In the genomic region with DNA sequence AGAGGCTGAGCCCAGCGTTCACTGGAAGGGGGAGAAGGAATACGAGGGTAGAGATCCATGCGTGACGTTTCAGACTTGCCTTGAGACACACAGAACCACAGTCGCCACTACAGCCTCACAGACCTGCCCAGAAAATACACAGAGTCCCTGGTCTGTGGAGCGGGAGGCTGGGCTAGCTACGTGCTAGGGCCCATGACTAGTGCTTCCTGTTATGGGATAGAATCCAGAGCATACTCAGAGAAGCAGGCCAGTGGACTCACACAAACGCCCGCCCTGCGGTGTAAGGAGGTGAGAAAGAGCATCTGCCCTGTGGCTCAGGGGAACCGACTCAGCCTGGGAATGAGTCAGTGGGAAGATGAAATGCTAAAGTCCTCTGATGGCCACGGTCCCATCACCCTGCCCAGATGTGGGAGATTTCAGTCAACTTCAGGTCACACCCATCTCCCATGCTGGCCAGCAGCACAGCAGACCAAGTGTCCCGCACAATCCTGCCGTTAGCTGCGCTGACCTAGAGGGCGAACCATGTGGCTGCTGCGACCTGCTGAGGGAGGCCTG, we compare ENCODE assay signal across 20 mouse cellular contexts. TPM values are rescaled to one million over a fixed set of nuclear protein-coding genes. Genes with fewer than 3 reads are reported as not detected.
DNase-seq lines count a peak whose midpoint lies in the region; ATAC-seq lines count a peak whose summit lies in the region.
"Had no signal": no experiment of that assay in that cellular context is flagged by ENCODE, and none has a peak within 500 bp of the region (broad histone marks: within the 10 kb centered on the region; RNA-seq: fewer than 3 reads in every experiment).

No protein-coding gene starts in this region.

- no peak for DNase-seq in heart, postnatal 25 days (ENCODE audit: low spot score)
- peak; percentile 54 for DNase-seq in gastrocnemius, postnatal 14 days
- DNase-seq in left cerebral cortex, postnatal 14 days (ENCODE audit: low spot score in 2 of 2), result no peak
- DNase-seq: adrenal gland, adult 8-10 months; cerebellum, postnatal 14 days; embryo, embryonic 11 days; kidney, adult 9 months had no signal

- no peak overlapping the region for H3K9ac ChIP-seq in heart, embryonic 14.5 days (ENCODE audit: low read length)
- H3K9ac ChIP-seq in midbrain, embryonic 12.5 days (replicated peaks), result no peak overlapping the region
- no peak overlapping the region for H3K9ac ChIP-seq in midbrain, embryonic 16.5 days (ENCODE audit: low read depth, low read length)
- H3K9ac ChIP-seq in kidney, embryonic 16.5 days (replicated peaks; ENCODE audit: low read length), result no peak overlapping the region
- H3K9ac ChIP-seq: liver, embryonic 12.5 days; lung, embryonic 15.5 days; stomach, embryonic 15.5 days had no signal

- WGBS in heart, embryonic 14.5 days, result 19% methylated on average over 17 of the region's 17 CpGs
- 23% methylated on average over 17 of the region's 17 CpGs for WGBS in midbrain, embryonic 12.5 days
- WGBS in midbrain, embryonic 16.5 days, result 18% methylated on average over 17 of the region's 17 CpGs
- WGBS in kidney, embryonic 16.5 days, result 17% methylated on average over 17 of the region's 17 CpGs

- intact Hi-C loops in heart, postnatal 25 days (cut with DNase I), result no loop called here
- intact Hi-C loops in gastrocnemius, postnatal 14 days (cut with DNase I; ENCODE audit: low total_unique reads), result no loop called here
- intact Hi-C loops in left cerebral cortex, postnatal 14 days (cut with DNase I), result no loop called here

- peak overlapping the region; percentile 41 for H3K4me2 ChIP-seq in heart, embryonic 14.5 days (ENCODE audit: low read length)
- no peak overlapping the region; the same call in 1 of the 2 replicates for H3K4me2 ChIP-seq in midbrain, embryonic 12.5 days (replicated peaks)
- H3K4me2 ChIP-seq in midbrain, embryonic 16.5 days (ENCODE audit: low read length), result no peak overlapping the region
- no peak overlapping the region for H3K4me2 ChIP-seq in kidney, embryonic 16.5 days (replicated peaks; ENCODE audit: low read depth, low read length)
- H3K4me2 ChIP-seq: liver, embryonic 12.5 days; lung, embryonic 15.5 days; stomach, embryonic 15.5 days had no signal

- peaks cover 2 to 7% of the 10 kb centered on the region in 2 experiments; a peak in 3 of 4 replicates for H3K4me1 ChIP-seq in heart, embryonic 14.5 days (ENCODE audit: control insufficient read depth in 2 of 2, insufficient read depth in 2 of 2, low read length in 2 of 2)
- no peaks in the 10 kb centered on the region for H3K4me1 ChIP-seq in midbrain, embryonic 12.5 days
- no peaks in the 10 kb centered on the region for H3K4me1 ChIP-seq in midbrain, embryonic 16.5 days (ENCODE audit: control insufficient read depth, insufficient read depth, low read length)
- H3K4me1 ChIP-seq in kidney, embryonic 16.5 days (ENCODE audit: insufficient read depth, low read length), result no peaks in the 10 kb centered on the region
- H3K4me1 ChIP-seq: liver, embryonic 12.5 days; lung, embryonic 15.5 days had no signal

- no peak overlapping the region for H3K4me3 ChIP-seq in heart, embryonic 14.5 days (ENCODE audit: control insufficient read depth in 1 of 2, insufficient read depth in 1 of 2, low read depth in 1 of 2, low read length in 2 of 2)
- no peak overlapping the region for H3K4me3 ChIP-seq in midbrain, embryonic 12.5 days
- no peak overlapping the region for H3K4me3 ChIP-seq in midbrain, embryonic 16.5 days (ENCODE audit: low read depth, low read length)
- H3K4me3 ChIP-seq in kidney, embryonic 16.5 days (ENCODE audit: low read length), result no peak overlapping the region
- H3K4me3 ChIP-seq: liver, embryonic 12.5 days; lung, embryonic 15.5 days; stomach, embryonic 15.5 days had no signal

- no peak overlapping the region for H3K27ac ChIP-seq in heart, embryonic 14.5 days (replicated peaks in 1 of 2; ENCODE audit: control insufficient read depth in 1 of 2, insufficient read depth in 1 of 2, low read depth in 2 of 2, low read length in 2 of 2)
- no peak overlapping the region for H3K27ac ChIP-seq in midbrain, embryonic 12.5 days (replicated peaks)
- no peak overlapping the region for H3K27ac ChIP-seq in midbrain, embryonic 16.5 days (ENCODE audit: low read length)
- H3K27ac ChIP-seq in kidney, embryonic 16.5 days (ENCODE audit: low read length), result no peak overlapping the region
- H3K27ac ChIP-seq: liver, embryonic 12.5 days; lung, embryonic 15.5 days; stomach, embryonic 15.5 days had no signal

- peaks cover 50% of the 10 kb centered on the region for H3K27me3 ChIP-seq in heart, embryonic 14.5 days (ENCODE audit: control insufficient read depth, insufficient read depth, low read length)
- peaks cover 59% of the 10 kb centered on the region for H3K27me3 ChIP-seq in midbrain, embryonic 12.5 days
- peaks cover 24% of the 10 kb centered on the region for H3K27me3 ChIP-seq in midbrain, embryonic 16.5 days (ENCODE audit: control insufficient read depth, insufficient read depth, low read depth, low read length)
- H3K27me3 ChIP-seq in kidney, embryonic 16.5 days (ENCODE audit: insufficient read depth, low read length), result peaks cover 42% of the 10 kb centered on the region

- ATAC-seq in heart, embryonic 14.5 days (ENCODE audit: insufficient number of reproducible peaks, insufficient read depth, low FRiP score, low read depth), result no peak
- ATAC-seq in midbrain, embryonic 12.5 days (ENCODE audit: low FRiP score, low read depth), result 0 out of 2 replicates have a peak, but pooled peaks have one; percentile 16
- no peak for ATAC-seq in midbrain, embryonic 16.5 days
- ATAC-seq in kidney, embryonic 16.5 days (ENCODE audit: low FRiP score, low TSS enrichment), result no peak
- ATAC-seq: CD4-positive, CD25-positive, alpha-beta regulatory T cell, adult 4 months; forebrain, embryonic 14.5 days; liver, embryonic 12.5 days had no signal

- H3K36me3 ChIP-seq in heart, embryonic 14.5 days (ENCODE audit: control insufficient read depth, insufficient read depth, low read length), result no peaks in the 10 kb centered on the region
- no peaks in the 10 kb centered on the region for H3K36me3 ChIP-seq in midbrain, embryonic 12.5 days
- no peaks in the 10 kb centered on the region for H3K36me3 ChIP-seq in midbrain, embryonic 16.5 days (ENCODE audit: control insufficient read depth, insufficient read depth, low read length)
- no peaks in the 10 kb centered on the region for H3K36me3 ChIP-seq in kidney, embryonic 16.5 days (ENCODE audit: insufficient read depth, low read length)
- H3K36me3 ChIP-seq: liver, embryonic 12.5 days; lung, embryonic 15.5 days; stomach, embryonic 15.5 days had no signal

- no peaks in the 10 kb centered on the region for H3K9me3 ChIP-seq in heart, embryonic 14.5 days (ENCODE audit: control insufficient read depth, low read length)
- no peaks in the 10 kb centered on the region for H3K9me3 ChIP-seq in midbrain, embryonic 12.5 days
- H3K9me3 ChIP-seq in midbrain, embryonic 16.5 days (replicated peaks; ENCODE audit: control insufficient read depth, low read length, poor library complexity, severe bottlenecking), result no peaks in the 10 kb centered on the region
- no peaks in the 10 kb centered on the region for H3K9me3 ChIP-seq in kidney, embryonic 16.5 days (ENCODE audit: low read length)
- H3K9me3 ChIP-seq: liver, embryonic 12.5 days; lung, embryonic 15.5 days; stomach, embryonic 15.5 days had no signal

RNA-seq across cellular contexts. Expression of a gene that starts 16.5 kb away (rescaled TPM):
- not detected in 2 replicates for polyA plus RNA-seq in heart, embryonic 14.5 days (2014; fragmentation: Nextera tagmentation; extraction: Ambion mirVana)
- total RNA-seq in heart, postnatal 25 days (2021), result not detected
- polyA plus RNA-seq in midbrain, embryonic 12.5 days (2016; fragmentation: Nextera tagmentation; extraction: Ambion mirVana), result 15.6 and 19.5 TPM in 2 replicates
- 5.9 and 8.4 TPM in 2 replicates for polyA plus RNA-seq in midbrain, embryonic 16.5 days (2015; fragmentation: Nextera tagmentation; extraction: Ambion mirVana)
- total RNA-seq in gastrocnemius, postnatal 14 days (2021), result under 1 TPM; 0.24 to 0.74 TPM
- total RNA-seq in left cerebral cortex, postnatal 14 days (2021), result not detected
- 0.05 TPM in 2 replicates for polyA plus RNA-seq in kidney, embryonic 16.5 days (2015; fragmentation: Nextera tagmentation; extraction: Ambion mirVana)
- total RNA-seq: hematopoietic stem cell, adult 5-6 weeks; left cerebral cortex, postnatal 36 days; megakaryocyte, adult 5-6 weeks had no signal
- polyA plus RNA-seq: CD4-positive, CD25-positive, alpha-beta regulatory T cell, adult 4 months; lung, embryonic 15.5 days; spleen, adult 2 months had no signal
